Mouse (Mus musculus): ENCODE data around the gene Elmo1.

- TF ChIP-seq TAL1 (IDR thresholded peaks at IDR 0.05; ENCODE audit: low read length) (no peak), GATA1 (IDR thresholded peaks at IDR 0.05; ENCODE audit: low read length) (no peak)
These were observed 420.6 kb downstream of the Elmo1 start for GRCm38 (mm10) chr13:20511026-20511425.
